Mouse (Mus musculus): ENCODE results near the gene Ifnl2.

GRCm38 (mm10) chr7:28540526-28540925 is 30.3 kb upstream of the Ifnl2 start, which contains the start of gene Sycn:
- TF ChIP-seq POLR2AphosphoS5 (IDR thresholded peaks at IDR 0.05; ENCODE audit: insufficient replicate concordance, low read depth, low read length) (no peak), CTCF (IDR thresholded peaks at IDR 0.05; ENCODE audit: low read depth, low read length) (no peak), GATA1 (IDR thresholded peaks at IDR 0.05; ENCODE audit: borderline replicate concordance, low read length) (no peak), TAL1 (conservative IDR thresholded peaks at IDR 0.05; ENCODE audit: low read depth, low read length) (no peak)

Measured in G1E (cell line).